Mouse (Mus musculus): ENCODE measurements around the gene Mcm3.
"Not testable (repeated sequence)": the region's sequence is repeated elsewhere in the genome, so short reads cannot be mapped to it uniquely, and the experiment has no call there.

Mcm3 gene

DNA sequence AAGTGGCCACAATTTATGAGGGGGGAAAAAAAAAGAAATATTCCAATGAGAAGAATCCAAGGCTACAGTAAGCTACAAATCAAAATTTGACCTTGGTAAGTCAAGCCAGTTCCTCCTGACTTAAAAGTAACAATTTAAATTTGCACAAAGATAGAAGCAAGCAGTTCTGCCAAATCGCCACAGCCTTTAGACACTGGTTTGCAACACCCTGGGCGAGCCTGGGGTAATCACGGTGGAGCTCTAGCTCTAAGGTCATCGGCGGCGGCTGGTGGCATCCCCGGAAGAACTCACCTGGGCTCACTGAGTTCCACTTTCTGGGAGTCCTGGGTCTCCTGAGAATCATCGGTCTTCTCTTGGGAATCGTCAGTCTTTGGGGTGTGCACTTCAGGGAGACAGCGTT is 15.6 kb downstream of the Mcm3 start:
- DNase-seq (ENCODE audit: low read depth, low spot score), result no peak

DNA sequence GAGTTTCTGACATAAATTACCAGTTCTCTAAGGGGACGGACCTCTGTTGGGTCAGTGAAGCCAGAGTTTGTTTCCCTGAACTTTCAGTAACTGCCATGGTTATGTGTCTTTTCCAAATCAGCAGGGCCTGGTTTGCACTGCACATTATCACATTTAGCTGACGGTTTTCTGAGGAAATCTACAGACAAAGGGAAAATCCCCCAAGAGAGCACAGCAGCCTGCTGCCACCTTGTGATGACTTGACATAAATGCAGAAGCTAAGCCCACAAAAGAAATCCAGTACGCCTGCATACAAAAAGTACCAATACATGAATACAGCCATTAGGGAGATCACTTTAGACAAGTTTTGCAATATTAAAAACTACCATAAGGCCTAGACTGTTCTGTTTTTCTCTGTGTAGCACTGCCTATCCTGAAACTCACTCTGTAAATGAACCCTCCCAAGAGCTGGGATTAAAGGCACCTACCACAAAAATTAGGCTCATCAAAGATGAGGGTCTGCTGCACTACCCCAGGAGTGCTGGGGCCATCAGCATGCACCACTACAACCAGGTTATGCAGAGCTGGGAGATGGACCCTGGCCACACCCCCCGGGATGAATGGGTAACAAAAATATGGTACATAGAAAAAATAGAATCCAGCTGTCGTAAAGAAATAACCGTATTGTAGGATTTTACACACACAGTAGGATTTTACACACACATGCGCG is 18.3 kb downstream of the Mcm3 start:
- DNase-seq (ENCODE audit: low read depth, low spot score), result peak; percentile 63

GRCm38 (mm10) chr1:20801275-20801674 is 18.8 kb downstream of the Mcm3 start:
- no peak for DNase-seq (ENCODE audit: low read depth, low spot score)

GRCm38 (mm10) chr1:20795178-20795577 is 24.9 kb downstream of the Mcm3 start:
- no peak for DNase-seq (ENCODE audit: low read depth, low spot score)

- no peak for DNase-seq (ENCODE audit: low read depth, low spot score)
These were observed 25.4 kb downstream of the Mcm3 start for GRCm38 (mm10) chr1:20794760-20795159.

GRCm38 (mm10) chr1:20791414-20791813 is 28.7 kb downstream of the Mcm3 start:
- DNase-seq (ENCODE audit: low read depth, low spot score), result no peak

- DNase-seq (ENCODE audit: low read depth, low spot score), result not testable (repeated sequence)
These were observed 29.6 kb downstream of the Mcm3 start, which contains the start of gene Il17f for GRCm38 (mm10) chr1:20790517-20790916. Gene Il17f, minus strand, starts transcription at chr1:20790617.

DNA sequence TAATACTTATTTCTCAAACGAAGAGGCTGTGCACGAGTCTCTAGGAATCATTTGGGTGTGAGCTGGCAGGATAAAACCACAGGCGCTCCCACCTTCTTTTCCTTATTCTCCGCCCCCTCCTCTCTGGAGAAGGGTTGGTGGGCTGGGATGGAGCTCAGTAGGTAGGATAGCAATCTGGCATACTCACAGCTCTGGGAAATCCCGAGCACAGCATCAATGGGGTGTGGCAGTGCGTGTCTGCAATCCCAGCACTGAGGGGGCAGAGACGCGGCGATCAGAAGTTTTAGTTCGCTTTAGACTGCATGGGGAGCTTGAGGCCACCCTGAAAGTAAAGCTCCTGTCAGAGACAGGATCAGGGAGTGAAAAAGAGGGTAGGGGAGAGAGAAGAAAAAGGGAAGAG is 31.7 kb downstream of the Mcm3 start:
- no peak for DNase-seq (ENCODE audit: low read depth, low spot score)

GRCm38 (mm10) chr1:20787046-20787445 is 33.1 kb downstream of the Mcm3 start:
- peak; percentile 53 for DNase-seq (ENCODE audit: low read depth, low spot score)

DNA sequence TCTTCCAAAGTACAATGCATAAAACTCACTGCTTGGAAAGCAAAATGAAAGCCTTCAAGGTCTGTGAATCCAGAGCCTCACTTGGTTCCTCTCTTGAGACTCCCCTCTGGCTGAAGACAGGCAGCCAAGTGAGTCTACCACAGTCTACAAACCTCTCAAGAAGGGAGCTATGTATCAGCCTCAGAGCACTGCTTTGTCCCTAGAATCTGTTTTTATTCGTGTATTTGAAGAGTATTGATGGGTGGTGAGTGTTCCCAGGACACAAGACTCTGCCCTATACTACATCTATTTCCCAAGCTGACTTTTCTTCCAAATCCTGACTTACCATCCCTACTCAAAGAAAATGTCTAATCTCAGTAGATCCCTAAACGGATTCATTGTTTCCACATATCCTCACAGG is 41.7 kb downstream of the Mcm3 start:
- no peak for DNase-seq (ENCODE audit: low read depth, low spot score)

- DNase-seq (ENCODE audit: low read depth, low spot score), result peak; percentile 74
These were observed 45.9 kb downstream of the Mcm3 start for GRCm38 (mm10) chr1:20774026-20774730.

- DNase-seq (ENCODE audit: low read depth, low spot score), result no peak
These were observed 53.6 kb downstream of the Mcm3 start for GRCm38 (mm10) chr1:20766526-20766925.

- peak; percentile 70 for DNase-seq (ENCODE audit: low read depth, low spot score)
These were observed 58.7 kb downstream of the Mcm3 start for GRCm38 (mm10) chr1:20761411-20761810.

GRCm38 (mm10) chr1:20760331-20760730 is 59.8 kb downstream of the Mcm3 start:
- DNase-seq (ENCODE audit: low read depth, low spot score), result peak; percentile 91

DNA sequence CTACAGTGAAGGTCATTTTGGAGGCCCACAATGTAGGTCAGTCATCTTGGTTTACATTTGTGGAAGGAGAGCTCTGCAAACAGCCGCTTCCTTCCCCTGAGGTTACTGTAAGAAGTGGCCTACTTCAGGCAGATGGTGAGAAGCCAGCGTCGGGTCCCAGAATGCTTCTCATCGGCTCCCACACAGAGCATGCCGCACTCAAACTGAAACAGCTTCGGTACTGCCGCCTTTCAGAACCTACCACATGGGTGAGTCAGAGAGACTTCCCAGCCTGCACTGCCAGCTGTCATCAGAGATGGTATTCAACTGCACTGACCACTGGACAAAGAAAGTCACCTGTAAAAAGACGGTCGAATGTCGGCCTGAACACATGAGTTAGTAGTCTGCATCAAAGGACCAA is 60.3 kb downstream of the Mcm3 start:
- peak; percentile 41 for DNase-seq (ENCODE audit: low read depth, low spot score)

- no peak for DNase-seq (ENCODE audit: low read depth, low spot score)
These were observed 62.5 kb downstream of the Mcm3 start for GRCm38 (mm10) chr1:20757586-20757985.

DNA sequence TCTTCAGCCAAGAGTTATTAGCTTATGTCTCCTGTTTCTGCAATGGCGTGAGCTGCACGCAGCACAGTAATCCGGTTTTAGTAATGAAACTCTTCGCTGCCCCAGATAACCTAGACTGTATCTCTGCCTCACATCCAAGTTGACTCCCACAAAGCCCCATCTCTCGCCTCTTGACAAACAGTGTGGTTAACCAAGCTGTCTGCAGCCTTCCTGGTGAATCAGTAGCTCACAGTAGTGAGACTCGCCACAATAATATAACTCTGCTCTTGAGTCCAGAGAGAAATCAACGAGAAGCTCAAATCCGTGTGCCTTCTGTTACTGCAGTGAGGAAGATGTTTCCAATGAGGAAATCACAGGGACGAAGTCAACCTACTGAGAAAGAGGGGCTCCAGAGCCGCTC is 65.7 kb downstream of the Mcm3 start:
- DNase-seq (ENCODE audit: low read depth, low spot score), result no peak
